ENCODE assay signal across 19 mouse cellular contexts in the genomic region with DNA sequence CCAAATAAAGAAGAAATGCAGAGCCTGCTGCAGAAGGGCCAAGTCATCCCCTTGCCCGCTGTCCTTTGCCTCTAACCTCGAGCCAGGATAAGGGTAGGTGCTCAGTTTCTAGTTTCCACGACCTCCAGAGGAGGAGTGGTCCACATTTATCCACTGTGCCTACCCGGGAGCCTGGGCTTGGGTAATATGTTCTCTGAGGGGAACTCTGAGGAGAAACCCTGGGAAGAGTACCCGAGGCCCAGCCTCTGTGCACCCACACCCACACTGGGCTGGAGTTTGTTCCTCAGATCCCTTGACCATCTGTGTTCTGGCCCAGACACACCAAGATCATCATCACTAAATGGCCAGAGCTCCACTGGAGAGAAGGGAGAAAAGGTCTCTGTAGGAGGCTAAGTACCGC.
DNase-seq lines count a peak whose midpoint lies in the region; ATAC-seq and TF ChIP-seq lines count a peak whose summit lies in the region.
"Had no signal": no experiment of that assay in that cellular context is flagged by ENCODE, and none has a peak within 500 bp of the region (broad histone marks: within the 10 kb centered on the region; RNA-seq: fewer than 3 reads in every experiment).

No protein-coding gene starts in this region.

- no peak overlapping the region for H3K4me3 ChIP-seq in forebrain, embryonic 16.5 days (replicated peaks; ENCODE audit: low read length)
- no peak overlapping the region for H3K4me3 ChIP-seq in forebrain, embryonic 13.5 days
- no peak overlapping the region for H3K4me3 ChIP-seq in liver, embryonic 12.5 days
- H3K4me3 ChIP-seq in olfactory bulb, adult 2 months (ENCODE audit: insufficient read depth, low read depth, low read length), result no peak overlapping the region
- H3K4me3 ChIP-seq: embryonic facial prominence, embryonic 13.5 days; embryonic facial prominence, embryonic 15.5 days; erythroblast, embryonic 14.5 days; forebrain, embryonic 15.5 days had no signal

- no peak overlapping the region for H3K27ac ChIP-seq in forebrain, embryonic 16.5 days (ENCODE audit: low read length)
- no peak overlapping the region for H3K27ac ChIP-seq in forebrain, embryonic 13.5 days
- no peak overlapping the region for H3K27ac ChIP-seq in liver, embryonic 12.5 days
- peak overlapping the region; percentile 52 for H3K27ac ChIP-seq in olfactory bulb, adult 2 months (ENCODE audit: insufficient read depth, low read depth, low read length)
- H3K27ac ChIP-seq: embryonic facial prominence, embryonic 13.5 days; embryonic facial prominence, embryonic 15.5 days; forebrain, embryonic 15.5 days had no signal

- no peak for TF ChIP-seq POLR2A in olfactory bulb, adult 2 months (IDR thresholded peaks at IDR 0.05; ENCODE audit: insufficient read depth, low read depth, low read length)

- no peaks in the 10 kb centered on the region for H3K4me1 ChIP-seq in forebrain, embryonic 16.5 days (replicated peaks; ENCODE audit: control insufficient read depth, insufficient read depth, low read length)
- H3K4me1 ChIP-seq in forebrain, embryonic 13.5 days, result no peaks in the 10 kb centered on the region
- peaks cover 21% of the 10 kb centered on the region for H3K4me1 ChIP-seq in liver, embryonic 12.5 days
- peaks cover 13% of the 10 kb centered on the region for H3K4me1 ChIP-seq in olfactory bulb, adult 2 months (ENCODE audit: control insufficient read depth, insufficient read depth, low read length)
- H3K4me1 ChIP-seq: forebrain, embryonic 15.5 days had no signal

- H3K4me2 ChIP-seq in forebrain, embryonic 16.5 days (ENCODE audit: low read length), result no peak overlapping the region
- H3K4me2 ChIP-seq in forebrain, embryonic 13.5 days, result no peak overlapping the region
- H3K4me2 ChIP-seq in liver, embryonic 12.5 days, result no peak overlapping the region
- H3K4me2 ChIP-seq: embryonic facial prominence, embryonic 13.5 days; embryonic facial prominence, embryonic 15.5 days; forebrain, embryonic 15.5 days had no signal

- H3K27me3 ChIP-seq in forebrain, embryonic 16.5 days (replicated peaks; ENCODE audit: control insufficient read depth, insufficient read depth, low read length), result no peaks in the 10 kb centered on the region
- H3K27me3 ChIP-seq in forebrain, embryonic 13.5 days, result no peaks in the 10 kb centered on the region
- H3K27me3 ChIP-seq in liver, embryonic 12.5 days (replicated peaks), result peaks cover 16% of the 10 kb centered on the region
- H3K27me3 ChIP-seq: CH12.LX; embryonic facial prominence, embryonic 13.5 days; embryonic facial prominence, embryonic 15.5 days; forebrain, embryonic 15.5 days; Patski had no signal

- 82% methylated on average over 6 of the region's 6 CpGs for WGBS in forebrain, embryonic 16.5 days
- 81% methylated on average over 6 of the region's 6 CpGs for WGBS in forebrain, embryonic 13.5 days
- WGBS in liver, embryonic 12.5 days (ENCODE audit: insufficient replicate concordance), result 68% methylated on average over 6 of the region's 6 CpGs
- 34% methylated on average over 6 of the region's 6 CpGs for WGBS in olfactory bulb, adult 2 months

- no peaks in the 10 kb centered on the region for H3K9me3 ChIP-seq in forebrain, embryonic 16.5 days (ENCODE audit: control insufficient read depth, low read length)
- H3K9me3 ChIP-seq in forebrain, embryonic 13.5 days (replicated peaks), result no peaks in the 10 kb centered on the region
- H3K9me3 ChIP-seq in liver, embryonic 12.5 days (replicated peaks), result no peaks in the 10 kb centered on the region
- H3K9me3 ChIP-seq: embryonic facial prominence, embryonic 13.5 days; embryonic facial prominence, embryonic 15.5 days; forebrain, embryonic 15.5 days; G1E had no signal

- DNase-seq in heart, adult 11 months, result peak; percentile 79
- no peak for DNase-seq in heart, adult 18-20 months
- no peak for DNase-seq in liver
- DNase-seq: B cell, adult 2 months; embryo, embryonic 11 days had no signal

- no peaks in the 10 kb centered on the region for H3K36me3 ChIP-seq in forebrain, embryonic 16.5 days (ENCODE audit: control insufficient read depth, insufficient read depth)
- no peaks in the 10 kb centered on the region for H3K36me3 ChIP-seq in forebrain, embryonic 13.5 days (ENCODE audit: poor library complexity, severe bottlenecking)
- H3K36me3 ChIP-seq in liver, embryonic 12.5 days, result no peaks in the 10 kb centered on the region
- H3K36me3 ChIP-seq: embryonic facial prominence, embryonic 13.5 days; embryonic facial prominence, embryonic 15.5 days; forebrain, embryonic 15.5 days; G1E had no signal

- no peak for TF ChIP-seq CTCF in olfactory bulb, adult 2 months (IDR thresholded peaks at IDR 0.05; ENCODE audit: insufficient read depth, low read depth, low read length)

- H3K9ac ChIP-seq in forebrain, embryonic 16.5 days (replicated peaks; ENCODE audit: low read depth, low read length), result no peak overlapping the region
- no peak overlapping the region for H3K9ac ChIP-seq in forebrain, embryonic 13.5 days
- H3K9ac ChIP-seq in liver, embryonic 12.5 days, result no peak overlapping the region
- H3K9ac ChIP-seq: embryonic facial prominence, embryonic 13.5 days; embryonic facial prominence, embryonic 15.5 days; forebrain, embryonic 15.5 days had no signal

- ATAC-seq in forebrain, embryonic 16.5 days, result peak; percentile 18; the same call in 1 of the 2 replicates
- ATAC-seq in forebrain, embryonic 13.5 days, result no peak
- ATAC-seq in liver, embryonic 12.5 days, result 0 out of 2 replicates have a peak, but pooled peaks have one; percentile 9
- no peak for ATAC-seq in monocyte, adult 5-6 weeks (replicated peaks; ENCODE audit: insufficient number of reproducible peaks, low FRiP score, low TSS enrichment, poor library complexity, severe bottlenecking)
- ATAC-seq: activated CD4-positive, CD25-positive, alpha-beta regulatory T cell, adult 4 months; CD4-positive, CD25-positive, alpha-beta regulatory T cell, adult 4 months; Patski had no signal

Comparison
In these comparisons a context has a peak if more than half of its experiments do, and no peak if none do; other contexts are left out.
1. ATAC-seq: peak in forebrain, embryonic 16.5 days (single experiment) and liver, embryonic 12.5 days (single experiment); none in forebrain, embryonic 13.5 days (single experiment) and monocyte, adult 5-6 weeks (single experiment).